Mouse (Mus musculus) urinary bladder, postnatal 25 days (tissue): ENCODE measurements around the gene Fry.

ENCODE experiments used
- DNase-seq: peaks from one replicate; pipeline ENCODE4 v3.0.0; 2022; ENCODE audit warnings: low spot score

Fry gene

DNA sequence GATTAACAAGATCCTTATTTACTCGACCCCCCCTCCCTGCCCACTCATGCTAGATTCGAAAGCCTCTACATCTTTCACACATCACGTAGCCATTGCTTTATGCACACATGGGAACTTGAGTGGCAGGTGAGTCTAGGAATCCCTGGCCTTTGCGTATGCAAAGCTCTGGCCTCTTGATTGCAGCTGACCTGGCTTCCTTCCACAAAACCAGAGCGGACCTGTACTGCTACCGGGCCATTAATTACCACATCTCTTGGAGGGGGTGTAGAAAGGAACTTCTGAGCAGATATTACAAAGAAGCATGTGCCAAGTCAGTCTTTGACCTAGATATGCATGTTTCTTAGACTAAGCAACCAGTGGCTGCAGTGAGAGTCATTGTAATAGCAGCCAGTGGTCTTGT, 55.4 kb downstream of the Fry start:
- DNase-seq: no peak

DNA sequence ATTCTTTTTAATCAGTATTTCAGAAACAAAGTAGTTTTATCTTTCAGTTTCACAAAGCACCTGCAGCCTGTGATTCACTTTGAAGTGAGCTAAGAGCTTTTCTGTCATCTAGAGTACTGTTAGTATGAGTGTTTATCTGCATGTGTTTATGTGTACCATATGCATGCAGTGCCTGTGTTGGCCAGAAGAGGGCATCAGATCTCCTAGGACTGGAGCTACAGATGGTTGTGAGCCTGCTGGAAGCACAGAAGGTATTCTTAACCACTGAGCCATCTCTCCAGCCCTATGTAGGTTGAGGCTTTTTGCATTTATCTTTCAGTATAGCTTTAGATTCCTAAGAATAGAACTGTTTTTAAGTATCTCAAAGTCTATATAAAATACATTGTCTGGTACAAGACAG, 56.5 kb downstream of the Fry start:
- no peak for DNase-seq

DNA sequence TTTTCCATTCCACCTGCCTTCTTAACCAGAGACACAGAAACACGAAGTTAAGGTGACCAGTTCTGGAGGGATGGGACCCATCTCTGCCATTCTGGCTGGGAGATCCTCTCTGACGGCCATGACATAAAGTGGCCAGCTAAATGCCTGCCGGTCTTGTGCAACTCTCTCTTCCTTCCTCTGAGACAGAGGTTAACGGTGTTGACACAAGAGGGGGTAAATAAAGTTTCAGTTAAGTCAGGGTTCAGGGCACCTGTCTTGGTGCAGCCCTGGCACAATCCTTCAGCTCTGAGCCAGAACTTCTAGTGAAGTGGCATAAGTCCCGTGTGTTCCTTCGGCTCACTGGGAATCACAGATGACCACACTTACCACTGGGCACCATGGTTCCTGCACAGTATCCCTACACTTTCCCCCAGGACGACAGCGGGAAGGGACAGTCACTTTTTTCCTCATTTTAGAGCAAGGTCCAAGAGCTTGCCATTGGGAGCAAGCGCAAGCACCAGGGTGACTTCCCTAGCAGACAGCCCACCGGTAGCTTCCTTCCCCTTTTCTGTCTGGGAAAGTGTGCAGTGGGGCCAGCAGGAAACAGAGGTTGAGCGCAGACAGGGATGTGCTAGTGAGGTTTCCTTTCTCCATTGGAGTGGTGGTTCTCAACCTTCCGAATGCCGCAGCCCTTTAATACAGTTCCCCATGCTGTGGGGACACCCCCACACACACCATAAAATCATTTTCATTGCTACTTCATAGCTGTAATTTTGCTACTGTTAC, 58.0 kb downstream of the Fry start:
- DNase-seq: no peak

DNA sequence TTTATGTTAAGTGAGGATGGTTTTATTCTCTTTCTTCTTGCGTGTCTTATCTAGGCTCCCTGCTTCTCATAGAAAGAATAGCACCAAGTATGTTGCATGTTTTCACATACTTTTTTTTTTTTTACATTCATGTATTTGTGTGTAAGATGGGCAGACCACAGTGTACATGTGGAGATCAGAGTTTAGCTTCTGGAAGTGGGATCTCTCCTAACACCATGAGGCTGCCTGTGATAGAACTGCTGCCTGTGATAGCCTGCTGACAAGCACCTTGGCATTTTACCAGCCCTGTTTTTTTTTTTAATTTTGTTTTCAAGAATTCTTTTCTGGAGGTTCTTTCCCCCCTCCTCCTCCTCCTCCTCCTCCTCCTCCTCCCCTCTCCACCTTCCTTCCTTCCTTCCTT, 59.3 kb downstream of the Fry start:
- no peak for DNase-seq

DNA sequence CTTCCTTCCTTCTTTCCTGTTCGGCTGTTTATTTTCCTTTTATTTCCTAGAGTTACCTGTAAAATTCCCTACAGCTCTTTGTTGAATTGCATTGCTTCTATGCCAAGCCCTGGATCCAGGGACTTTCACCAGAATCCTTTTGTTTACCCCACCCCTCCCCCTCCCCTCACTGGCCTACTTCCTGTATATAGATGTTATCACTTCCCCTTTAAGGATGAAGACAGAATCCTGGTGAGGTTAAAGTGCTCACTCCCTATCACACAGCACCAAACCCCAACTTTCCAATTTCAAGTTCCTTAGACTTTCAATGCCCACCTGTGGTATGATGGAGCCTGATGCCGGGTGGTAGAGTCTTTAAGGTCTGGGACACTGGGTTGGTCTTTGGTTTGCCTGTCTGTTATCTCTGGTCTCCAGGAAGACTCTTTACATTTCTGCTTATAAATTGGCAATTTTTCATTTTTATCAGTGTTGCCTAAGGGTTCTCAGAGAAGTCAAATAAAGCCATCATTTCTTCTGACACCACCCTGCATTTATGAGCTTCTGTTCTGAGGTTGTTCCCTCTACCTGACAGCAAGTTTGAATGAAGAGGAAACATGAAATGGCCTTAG, 59.9 kb downstream of the Fry start:
- DNase-seq: no peak

DNA sequence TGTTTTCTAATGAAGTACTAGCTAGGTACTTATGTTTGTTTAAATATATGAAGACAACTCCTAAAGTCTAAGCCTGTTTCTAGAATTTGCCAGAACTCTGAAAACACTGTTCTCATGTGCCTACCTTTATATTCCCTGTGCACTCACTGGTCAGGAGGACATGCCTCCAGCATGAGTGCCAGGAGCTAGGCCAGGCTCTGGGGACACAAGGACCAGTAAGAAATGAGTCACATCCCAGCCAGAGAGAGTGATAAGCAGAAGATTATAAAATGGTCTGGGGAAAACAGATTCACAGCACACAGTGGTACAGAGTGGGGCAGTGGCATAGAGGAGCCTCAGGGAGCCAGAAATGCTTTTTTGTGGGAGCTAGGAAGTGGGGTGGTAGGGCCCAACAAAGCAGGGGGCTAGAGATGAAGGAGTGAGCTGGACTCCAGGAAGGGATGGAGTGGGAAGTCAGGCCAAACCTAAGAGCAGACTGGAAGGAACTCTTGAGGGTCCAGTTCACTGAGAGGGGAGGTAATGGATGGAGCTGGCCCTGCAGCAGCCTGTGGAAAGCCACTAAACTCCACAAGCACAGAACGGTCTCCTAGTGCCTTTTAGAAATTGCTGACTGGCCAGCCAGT, 62.7 kb downstream of the Fry start:
- DNase-seq: no peak

DNA sequence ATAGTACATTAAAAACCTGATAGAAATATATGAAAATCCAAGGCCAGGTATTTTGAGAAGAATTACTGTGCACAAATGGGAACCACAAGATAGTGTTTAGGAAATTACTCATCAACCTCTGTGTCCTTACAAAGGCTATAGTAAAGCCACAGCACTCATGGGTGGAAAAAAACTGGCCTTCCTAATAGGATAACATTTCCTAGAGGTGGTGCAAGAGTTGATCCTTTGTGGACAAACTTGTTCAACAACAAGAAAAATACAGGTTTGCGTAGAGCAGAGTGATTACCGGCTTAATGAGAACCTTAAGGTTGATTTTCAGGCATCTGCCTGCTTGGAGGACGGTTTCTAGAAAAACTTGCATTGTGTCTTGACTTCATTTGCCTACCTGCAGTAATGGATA, 66.5 kb downstream of the Fry start:
- no peak for DNase-seq

DNA sequence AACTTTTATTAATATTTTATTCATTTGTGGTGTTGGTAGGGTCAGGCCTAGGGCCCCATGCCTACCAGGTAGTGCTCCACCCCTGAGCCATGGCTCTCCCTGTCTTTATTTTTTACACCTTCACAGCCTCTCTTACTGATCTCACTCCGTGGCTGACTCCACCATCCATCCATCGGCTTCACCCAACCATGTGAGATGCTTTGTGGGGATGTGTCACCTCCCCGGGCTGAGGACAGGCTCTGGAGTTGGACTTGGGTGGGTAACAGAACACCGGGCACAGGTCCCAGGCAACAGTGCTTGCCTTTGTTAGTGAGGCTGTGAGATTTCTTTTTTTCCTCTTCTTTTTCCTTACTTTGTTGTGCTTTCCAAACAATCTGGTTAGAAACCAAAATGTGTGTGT, 67.7 kb downstream of the Fry start:
- DNase-seq: no peak

DNA sequence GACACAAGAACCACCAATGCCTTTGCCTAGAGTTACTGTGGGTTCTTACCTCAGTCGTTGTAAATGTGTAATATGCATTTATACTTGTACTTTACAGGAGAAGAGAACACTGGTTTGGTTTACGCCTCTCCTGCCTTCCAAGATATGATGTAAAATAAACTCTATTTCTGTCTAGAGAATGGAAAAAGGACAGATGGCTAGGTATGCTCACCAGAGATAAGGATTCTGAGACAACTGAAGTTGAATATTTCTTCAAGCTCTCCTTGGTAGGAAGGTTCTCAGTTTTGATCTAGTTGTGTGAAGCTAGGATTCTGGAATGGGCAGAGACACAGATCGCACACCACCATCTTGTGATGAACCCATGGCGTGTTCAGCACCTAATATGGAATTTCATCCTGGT, 68.2 kb downstream of the Fry start:
- DNase-seq: no peak

DNA sequence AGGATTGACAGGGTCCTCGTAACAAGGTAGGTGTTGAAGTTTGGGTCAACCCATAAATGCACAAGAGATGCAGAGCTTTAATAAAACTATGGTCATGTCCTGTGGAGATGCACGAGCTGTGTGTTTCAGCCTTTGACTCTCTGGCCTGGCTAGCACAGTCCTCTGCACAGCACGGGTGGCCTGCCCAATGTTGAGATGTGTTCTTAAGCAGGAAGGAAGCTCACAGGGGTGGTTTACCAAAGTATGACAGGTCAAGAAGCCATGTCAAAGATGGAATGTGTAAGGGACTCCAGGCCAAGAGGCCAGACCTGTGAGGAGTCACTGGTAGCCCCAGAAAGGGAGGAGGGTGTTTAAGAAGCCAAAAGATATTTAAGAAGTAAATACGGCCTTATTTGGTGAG, 69.6 kb downstream of the Fry start:
- no peak for DNase-seq

DNA sequence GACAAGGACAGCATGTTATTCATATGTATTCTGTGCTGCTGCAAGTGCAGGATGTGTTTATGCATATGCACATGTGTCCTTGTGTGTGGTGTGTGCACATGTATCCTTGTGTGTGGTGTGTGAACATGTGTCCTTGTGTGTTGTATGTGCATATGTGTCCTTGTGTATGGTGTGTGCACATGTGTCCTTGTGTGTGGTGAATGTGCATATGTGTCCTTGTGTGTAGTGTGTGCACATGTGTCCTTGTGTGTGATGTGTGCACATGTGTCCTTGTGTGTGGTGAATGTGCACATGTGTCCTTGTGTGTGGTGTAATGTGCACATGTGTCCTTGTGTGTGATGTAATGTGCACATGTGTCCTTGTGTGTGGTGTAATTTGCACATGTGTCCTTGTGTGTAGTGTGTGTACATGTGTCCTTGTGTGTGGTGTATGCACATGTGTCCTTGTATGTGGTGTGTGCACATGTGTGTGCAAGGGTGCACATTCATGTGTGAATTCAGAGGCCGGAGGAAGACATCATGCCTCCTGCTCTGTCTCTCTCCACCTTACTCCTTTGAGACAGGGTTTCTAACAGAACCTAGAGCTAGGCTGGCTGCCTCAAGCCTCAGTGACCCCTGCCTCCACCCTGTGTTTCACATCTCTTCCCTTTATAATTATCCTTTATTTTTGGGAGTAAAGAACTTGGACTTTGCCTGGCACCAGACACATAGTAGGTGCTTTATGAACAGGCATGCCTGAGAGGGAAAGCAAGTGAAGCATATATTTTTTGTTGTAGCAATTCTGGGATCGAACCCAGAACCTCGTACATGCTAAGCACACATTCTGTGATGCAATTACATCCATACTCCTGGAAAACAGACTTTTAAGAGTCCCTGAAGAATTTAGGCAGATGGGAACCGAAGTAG, 72.3 kb downstream of the Fry start:
- no peak for DNase-seq

DNA sequence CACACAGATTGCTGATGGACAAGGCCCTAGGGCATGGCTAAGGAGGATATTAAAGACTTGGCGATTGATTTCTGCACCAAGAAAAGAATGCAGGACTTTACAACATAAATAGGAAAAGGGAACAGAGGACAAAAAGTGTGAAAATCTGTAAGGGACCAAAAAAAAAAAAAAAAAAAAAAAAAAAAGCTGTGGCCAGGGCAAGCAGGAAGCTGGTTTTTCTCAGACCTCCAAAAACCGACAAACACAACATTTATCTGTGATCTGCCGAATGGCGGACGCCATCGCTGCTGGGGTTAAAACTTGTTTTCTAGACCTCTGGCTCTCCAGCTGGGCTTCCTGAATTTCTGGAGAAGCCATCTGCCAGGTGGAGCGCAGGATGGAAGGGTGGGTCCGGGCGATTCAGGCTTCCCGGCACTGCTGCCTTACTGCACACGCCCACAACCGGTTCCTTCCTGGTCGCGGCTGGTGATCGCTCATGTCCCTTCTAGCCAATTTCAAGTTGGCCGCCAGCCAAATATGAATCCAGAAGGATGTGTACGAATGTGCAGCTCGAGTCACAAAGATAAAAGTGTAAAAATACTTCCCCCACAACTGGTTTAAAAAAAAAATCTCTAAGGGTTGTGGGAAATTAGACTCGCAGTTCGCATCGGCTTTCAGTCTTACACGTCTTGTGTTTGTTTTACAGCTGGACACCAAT, 77.2 kb downstream of the Fry start:
- peak; percentile 68 for DNase-seq

DNA sequence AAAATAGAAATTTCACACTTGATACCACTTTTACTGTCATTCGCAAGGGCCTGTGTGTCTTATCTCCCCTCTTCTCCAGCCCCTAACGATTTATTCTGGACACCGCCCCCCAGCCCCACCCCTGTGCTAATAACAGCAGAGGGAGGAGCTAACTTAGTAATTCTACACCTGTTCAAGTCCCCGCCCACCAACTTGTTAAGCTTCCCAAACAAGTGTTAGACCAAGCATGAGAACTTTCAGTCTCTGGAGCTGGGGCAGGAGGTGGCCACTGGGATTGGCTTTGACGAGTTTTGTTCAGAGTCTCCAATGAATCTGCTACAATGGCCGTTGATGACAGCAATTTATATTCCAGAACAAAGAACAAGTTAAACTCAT, 77.8 kb downstream of the Fry start:
- DNase-seq: peak; percentile 53

DNA sequence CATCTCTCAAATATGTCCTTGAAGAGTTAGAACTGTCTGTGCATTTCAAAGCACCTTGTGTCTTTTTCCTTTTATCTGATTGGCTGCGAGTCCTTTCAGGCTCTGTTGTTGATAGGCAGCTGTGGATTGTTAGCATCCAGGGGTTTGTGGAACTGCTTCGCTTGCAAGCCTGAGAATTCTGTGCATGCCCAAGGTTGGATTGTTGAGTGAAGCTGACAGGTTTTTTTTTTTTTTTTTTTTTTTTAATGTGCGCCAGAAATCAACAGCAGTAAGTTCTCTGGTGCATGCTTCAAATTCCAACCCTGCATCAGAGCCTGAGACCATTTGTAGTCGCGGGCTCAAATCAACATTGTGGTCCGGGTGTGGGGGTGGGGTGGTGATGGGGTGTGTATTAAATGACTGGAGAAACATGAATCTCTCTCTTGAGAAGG, 78.5 kb downstream of the Fry start:
- no peak for DNase-seq

DNA sequence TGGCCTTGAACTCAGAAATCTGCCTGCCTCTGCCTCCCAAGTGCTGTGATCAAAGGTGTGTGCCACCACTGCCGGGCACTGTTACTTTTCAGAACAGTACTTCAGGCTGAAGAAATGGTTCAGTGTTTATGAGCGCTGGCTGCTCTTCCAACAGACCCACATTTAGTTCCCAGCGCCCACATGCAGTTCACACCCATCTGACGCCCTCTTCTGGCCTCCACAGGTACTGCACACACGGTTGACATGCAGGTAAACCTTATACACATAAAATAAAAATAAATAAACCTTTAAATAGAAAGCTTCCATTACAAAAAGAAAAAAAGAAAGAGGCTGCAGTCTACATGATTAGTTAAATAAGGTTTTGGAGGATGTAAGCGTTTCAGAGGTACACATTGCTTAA, 88.3 kb downstream of the Fry start:
- no peak for DNase-seq

DNA sequence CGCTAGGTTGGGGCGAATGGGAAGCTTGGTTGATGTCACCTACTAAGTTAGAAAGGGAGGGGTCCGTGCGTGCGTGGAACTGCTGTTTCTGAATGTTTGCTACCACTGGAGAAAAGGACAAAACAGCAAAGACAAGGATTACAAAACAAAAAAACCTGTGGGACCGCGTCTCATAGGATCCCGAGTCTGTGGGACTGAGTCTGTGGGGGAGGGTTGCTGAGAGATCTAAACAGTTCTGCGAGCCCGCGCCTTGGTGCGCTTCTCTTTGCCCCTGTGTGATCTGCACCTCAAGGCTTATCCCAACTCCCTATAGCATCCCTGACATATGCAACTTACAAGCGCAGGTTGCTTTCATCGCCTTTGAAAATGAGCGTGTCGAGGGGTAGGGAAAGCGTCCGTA, 89.2 kb downstream of the Fry start:
- no peak for DNase-seq

DNA sequence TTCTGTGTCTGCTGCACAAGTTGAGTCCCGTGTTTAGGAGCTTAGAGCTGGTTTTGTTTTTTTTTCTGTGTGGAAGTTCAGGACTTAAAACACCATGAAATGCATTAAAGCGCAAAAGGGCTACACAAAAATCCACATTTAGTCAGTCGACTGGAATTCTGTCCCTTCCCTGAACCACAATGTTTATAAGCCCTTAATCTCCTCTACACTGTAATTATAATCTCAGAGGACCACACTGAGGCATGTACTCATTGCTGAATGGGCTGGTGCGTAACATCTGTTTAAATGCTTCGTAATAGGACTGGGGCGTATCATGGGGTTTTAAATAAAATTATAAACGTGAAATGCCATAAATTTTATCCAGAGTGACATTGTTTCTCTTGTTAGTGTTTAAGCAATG, 89.6 kb downstream of the Fry start:
- no peak for DNase-seq

DNA sequence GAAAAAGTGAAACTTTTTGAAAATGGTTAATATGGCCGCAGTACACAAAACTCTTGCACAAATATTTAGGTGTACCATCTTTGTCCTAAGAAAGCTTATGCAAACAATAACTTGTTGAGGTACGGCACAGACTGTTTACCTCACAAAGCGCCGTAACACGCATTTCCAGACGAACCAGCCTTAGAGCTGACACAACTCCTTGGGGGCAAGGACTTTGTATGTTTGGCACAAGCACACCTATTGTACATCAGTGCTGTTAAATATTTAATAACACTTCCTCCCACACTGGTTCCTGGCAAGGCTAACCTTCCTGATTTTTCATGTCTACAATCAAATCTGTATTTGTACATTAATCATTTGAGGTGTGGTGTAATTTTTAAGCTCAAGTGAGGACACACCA, 95.6 kb downstream of the Fry start:
- DNase-seq: no peak

DNA sequence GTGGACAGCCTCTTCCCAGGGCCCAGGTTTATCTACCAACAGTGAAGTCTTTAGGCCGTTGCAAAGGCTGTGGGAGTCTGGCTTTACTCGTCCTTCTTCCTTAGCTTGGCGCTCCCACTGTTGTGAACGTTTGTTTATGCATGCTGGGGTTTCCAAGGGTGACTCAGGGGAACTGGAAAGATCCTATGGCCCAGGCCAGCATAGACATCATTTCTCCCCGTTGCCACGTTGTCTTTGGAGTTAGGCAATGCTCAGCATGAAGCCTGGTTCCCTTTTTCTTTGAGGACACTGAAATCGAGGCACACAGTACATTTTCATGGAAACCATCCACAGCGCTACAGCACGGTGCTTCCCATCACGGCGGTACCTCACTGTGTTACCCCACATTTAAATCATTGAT, 97.6 kb downstream of the Fry start:
- DNase-seq: no peak

DNA sequence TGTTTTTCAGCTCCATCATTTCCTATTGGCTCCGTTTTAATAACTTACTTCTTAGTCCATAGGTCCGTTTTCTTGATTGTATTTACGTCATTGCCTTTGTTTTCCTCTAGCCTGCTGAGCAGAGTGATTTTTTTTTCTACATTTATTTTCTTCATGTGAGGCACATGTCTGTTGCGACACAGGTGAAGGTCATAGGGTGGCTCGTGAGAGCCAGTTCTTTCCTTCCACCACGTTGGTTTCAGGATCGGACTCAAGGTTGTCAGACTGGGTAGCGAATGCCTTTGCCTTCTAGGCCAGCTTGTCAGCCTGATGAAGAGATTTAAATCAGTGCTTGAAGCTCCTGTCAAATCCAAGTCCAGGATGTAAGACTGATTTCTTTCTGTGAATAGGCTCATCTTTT, 101.0 kb downstream of the Fry start:
- no peak for DNase-seq

DNA sequence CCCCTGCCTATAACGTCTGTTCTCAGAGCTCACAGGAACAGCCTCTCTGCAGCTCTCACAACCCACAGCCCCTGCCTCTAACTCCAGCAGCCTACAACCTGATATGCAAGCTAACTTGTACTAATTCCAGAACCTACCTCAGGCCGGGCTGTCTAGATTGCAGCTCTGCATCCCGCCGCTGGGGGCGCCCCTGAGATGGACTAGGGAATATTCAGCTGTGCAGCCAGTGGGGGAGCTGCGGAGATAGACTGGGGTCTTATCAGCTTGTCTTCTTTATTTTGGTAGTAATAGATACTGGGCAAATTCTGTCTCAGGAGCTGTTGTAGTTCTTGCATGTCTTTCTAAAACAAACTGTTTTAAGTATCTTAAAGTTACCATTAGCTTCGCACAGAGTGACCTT, 101.9 kb downstream of the Fry start:
- DNase-seq: no peak

DNA sequence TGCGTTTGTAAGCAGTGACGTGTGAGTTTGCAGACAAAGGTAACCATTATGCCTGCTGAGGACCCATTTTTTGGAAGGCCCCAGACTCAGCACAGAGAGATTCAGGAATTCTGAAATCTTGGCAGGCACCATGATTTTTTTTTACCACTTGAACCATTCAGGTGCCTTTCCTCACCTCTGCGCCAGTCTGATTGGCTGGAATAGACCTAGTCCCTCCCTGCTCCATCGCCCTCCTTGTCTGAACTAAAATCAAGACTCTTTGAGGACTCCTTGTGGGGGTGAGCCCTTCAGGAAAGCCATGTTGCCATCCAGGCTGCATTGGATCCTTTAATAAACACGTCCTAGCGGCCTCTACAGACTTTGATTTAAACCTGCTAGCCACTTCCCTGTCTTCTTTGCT, 103.4 kb downstream of the Fry start:
- DNase-seq: no peak
